Mouse (Mus musculus) midbrain, embryonic 11.5 days (tissue): ENCODE measurements around the gene Srsf3. TPM values are rescaled to one million over a fixed set of nuclear protein-coding genes. Genes with fewer than 3 reads are reported as not detected.

Source experiments
- ATAC-seq: fragments of 200-750 bp; cut with Nextera tagmentation; 2 replicates; pipeline ENCODE4 v1.8.0; 2017; ENCODE audit warnings: moderate TSS enrichment, moderate library complexity; ENCODE audit not compliant: low FRiP score
- DNase-seq: peaks from one replicate; pipeline ENCODE4 v3.0.0; 2015; ENCODE audit warnings: low spot score; ENCODE audit errors: missing footprints
- H3K27ac ChIP-seq: fragments of 300-500 bp; sonication (generic); 2 replicates; pipeline ENCODE4 v1.5.1; 2014; ENCODE audit warnings: low read depth, low read length
- H3K27me3 ChIP-seq: fragments of 300-500 bp; sonication (generic); 2 replicates; pipeline ENCODE4 v1.6.1; 2014; ENCODE audit warnings: mild to moderate bottlenecking, low read length, moderate library complexity, mixed read lengths; ENCODE audit not compliant: control insufficient read depth, insufficient read depth
- H3K36me3 ChIP-seq: fragments of 300-500 bp; sonication (generic); 2 replicates; pipeline ENCODE4 v1.6.1; 2014; ENCODE audit warnings: mild to moderate bottlenecking, low read length, moderate library complexity, mixed read lengths; ENCODE audit not compliant: control insufficient read depth, insufficient read depth
- H3K4me1 ChIP-seq: fragments of 300-500 bp; sonication (generic); 2 replicates; pipeline ENCODE4 v1.6.1; 2014; ENCODE audit warnings: low read length; ENCODE audit not compliant: control insufficient read depth, insufficient read depth
- H3K4me2 ChIP-seq: fragments of 300-500 bp; sonication (generic); 2 replicates; pipeline ENCODE4 v1.6.1; 2014; ENCODE audit warnings: mild to moderate bottlenecking, moderate library complexity
- H3K4me3 ChIP-seq: fragments of 300-500 bp; sonication (generic); 2 replicates; pipeline ENCODE4 v1.5.1; 2014; ENCODE audit warnings: low read depth, low read length
- H3K9ac ChIP-seq: fragments of 300-500 bp; sonication (generic); 2 replicates; pipeline ENCODE4 v1.6.1; 2014; ENCODE audit warnings: low read length
- H3K9me3 ChIP-seq: fragments of 300-500 bp; sonication (generic); 2 replicates; pipeline ENCODE4 v1.6.1; 2016; ENCODE audit warnings: low read length; ENCODE audit not compliant: control insufficient read depth
- whole genome bisulfite sequencing: fragments of 180-500 bp; shearing (Covaris S2); extraction: QIAGEN DNeasy Blood & Tissue Kit; methylation state at CpG from one replicate; pipeline ENCODE4 v1.1.7; 2014; 5-methylcytosine and 5-hydroxymethylcytosine counted together
- polyA plus RNA-seq: library from polyadenylated mRNA; unstranded; fragments of >200 nt; fragmentation: Nextera tagmentation; extraction: Ambion mirVana; gene quantifications from 2 replicates; pipeline ENCODE4 v1.2.1, GENCODE M21; 2014

Srsf3 gene
- polyA plus RNA-seq, 1 experiment from 2014 or later: 899 TPM

DNA sequence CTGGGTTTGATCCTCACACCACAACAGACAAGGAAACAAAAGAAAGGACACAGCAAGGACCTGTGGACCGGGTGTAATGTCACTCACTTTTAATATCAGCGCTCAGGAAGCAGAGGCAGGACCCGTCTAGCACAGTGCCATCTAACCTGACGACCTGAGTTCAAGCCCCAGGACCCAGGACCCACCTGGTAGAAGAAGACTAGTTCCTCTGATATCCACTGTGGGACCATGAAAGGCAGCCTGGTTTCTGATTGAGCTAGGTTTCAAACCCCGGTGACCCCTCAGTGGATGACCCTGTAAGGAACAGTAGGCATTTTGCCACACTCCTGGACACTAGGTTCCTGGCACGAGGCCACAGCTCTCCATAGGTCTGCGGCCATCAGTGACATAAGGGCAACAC is 52.2 kb downstream of the Srsf3 start:
- H3K9me3 ChIP-seq: no peaks in the 10 kb centered on the region
- ATAC-seq (no peak), DNase-seq (peak; percentile 79)
- peaks cover 10% of the 10 kb centered on the region; the same call in 1 of the 2 replicates for H3K4me1 ChIP-seq
- H3K36me3 ChIP-seq: no peaks in the 10 kb centered on the region
- H3K27me3 ChIP-seq: peaks cover 16% of the 10 kb centered on the region
- H3K4me2 ChIP-seq: no peak overlapping the region
- WGBS: 93% methylated on average over 7 of the region's 7 CpGs
- H3K27ac ChIP-seq: no peak overlapping the region
- H3K4me3 ChIP-seq: no peak overlapping the region
- no peak overlapping the region for H3K9ac ChIP-seq

DNA sequence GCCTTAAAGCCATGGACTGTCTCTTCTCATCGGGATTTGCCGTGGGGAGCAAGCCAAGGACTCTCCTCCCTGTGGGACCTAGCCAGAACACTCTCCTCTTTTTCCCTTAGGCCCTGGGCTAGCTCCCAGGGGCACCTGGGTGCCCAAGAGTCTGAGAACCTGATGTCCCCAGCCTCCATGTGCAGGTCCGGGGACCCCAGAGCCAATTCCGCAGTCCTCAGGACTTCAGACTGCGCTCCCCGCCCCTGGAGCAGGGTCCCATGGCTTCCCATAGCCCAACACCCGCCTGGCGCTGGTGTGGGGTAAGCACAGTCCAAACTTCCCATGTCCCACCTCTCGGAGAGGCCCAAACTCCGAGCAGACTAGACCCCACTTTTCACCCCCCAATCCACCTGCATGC is 52.8 kb downstream of the Srsf3 start:
- H3K4me1 ChIP-seq: peaks cover 10% of the 10 kb centered on the region; the same call in 1 of the 2 replicates
- 78% methylated on average over 10 of the region's 10 CpGs for WGBS

DNA sequence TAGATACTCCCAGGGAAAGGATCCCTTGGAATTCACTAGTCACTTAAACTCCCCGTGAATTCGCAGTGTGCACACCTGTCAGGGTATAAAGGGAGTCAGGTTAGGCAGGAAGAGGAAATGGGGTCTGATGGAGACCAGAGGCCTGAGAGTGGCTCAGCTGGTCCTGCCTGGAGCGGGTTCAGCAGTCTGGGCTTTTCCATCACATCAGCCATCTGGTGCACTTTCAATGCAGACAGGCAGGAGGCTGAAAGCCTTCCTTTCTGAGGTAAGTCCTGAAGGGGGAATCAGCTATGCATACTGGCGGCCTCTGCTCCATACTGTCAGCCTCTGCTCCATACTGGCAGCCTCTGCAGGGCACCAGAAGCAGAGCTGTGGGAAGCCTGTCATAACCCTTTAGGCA is 54.5 kb downstream of the Srsf3 start:
- no peak for DNase-seq
- Histone ChIP-seq H3K4me1 (no peaks in the 10 kb centered on the region), H3K27ac (no peak overlapping the region), H3K4me3 (no peak overlapping the region), H3K9me3 (no peaks in the 10 kb centered on the region), H3K27me3 (peaks cover 4% of the 10 kb centered on the region; the same call in 1 of the 2 replicates), H3K36me3 (no peaks in the 10 kb centered on the region), H3K9ac (no peak overlapping the region), H3K4me2 (no peak overlapping the region)
- 86% methylated on average over 4 of the region's 4 CpGs for WGBS
- ATAC-seq: no peak

More for the DNA sequence above, 52.8 kb downstream of the Srsf3 start:
- H3K27me3 ChIP-seq: peaks cover 15% of the 10 kb centered on the region; the same call in 1 of the 2 replicates
- no peak for DNase-seq
- H3K9me3 ChIP-seq: no peaks in the 10 kb centered on the region
- H3K4me3 ChIP-seq: no peak overlapping the region
- no peak overlapping the region for H3K9ac ChIP-seq
- H3K27ac ChIP-seq: no peak overlapping the region
- no peak overlapping the region for H3K4me2 ChIP-seq
- no peak for ATAC-seq
- no peaks in the 10 kb centered on the region for H3K36me3 ChIP-seq

DNA sequence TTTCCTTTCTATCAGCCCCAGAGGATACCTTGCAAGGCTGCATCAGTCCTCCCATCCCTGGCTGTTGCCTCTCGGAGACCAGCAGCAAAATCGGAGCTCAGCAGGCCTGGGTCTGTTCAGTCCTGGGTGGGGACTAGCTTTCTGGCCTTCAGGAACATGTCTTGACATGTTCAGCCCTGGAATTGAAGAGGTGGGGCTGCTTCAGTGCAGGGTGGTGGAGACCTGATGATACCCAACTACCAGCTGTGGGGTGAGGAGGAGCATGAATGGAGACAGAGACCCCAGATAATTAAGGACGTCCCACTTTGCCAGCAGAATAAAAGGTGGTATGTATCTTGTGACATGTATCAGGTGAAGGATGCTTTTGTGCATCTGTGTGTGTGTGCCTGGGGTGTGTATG is 58.3 kb downstream of the Srsf3 start, which contains the start of gene Cdkn1a:
Gene Cdkn1a (plus strand): TSS at position 201 of the 400 bp plus-strand sequence.
- no peak within 1 kb of the TSS for H3K4me2 ChIP-seq
- no peaks in the 10 kb centered on the region for H3K9me3 ChIP-seq
- H3K27ac ChIP-seq: no peak within 1 kb of the TSS
- no peaks in the 10 kb centered on the region for H3K36me3 ChIP-seq
- no peak for ATAC-seq
- H3K4me3 ChIP-seq: no peak within 1 kb of the TSS
- peak; percentile 69 for DNase-seq
- peaks cover 15% of the 10 kb centered on the region for H3K4me1 ChIP-seq
- H3K27me3 ChIP-seq: peaks cover 25% of the 10 kb centered on the region
- 83% methylated on average over 3 of the region's 3 CpGs for WGBS
- H3K9ac ChIP-seq: no peak within 1 kb of the TSS

DNA sequence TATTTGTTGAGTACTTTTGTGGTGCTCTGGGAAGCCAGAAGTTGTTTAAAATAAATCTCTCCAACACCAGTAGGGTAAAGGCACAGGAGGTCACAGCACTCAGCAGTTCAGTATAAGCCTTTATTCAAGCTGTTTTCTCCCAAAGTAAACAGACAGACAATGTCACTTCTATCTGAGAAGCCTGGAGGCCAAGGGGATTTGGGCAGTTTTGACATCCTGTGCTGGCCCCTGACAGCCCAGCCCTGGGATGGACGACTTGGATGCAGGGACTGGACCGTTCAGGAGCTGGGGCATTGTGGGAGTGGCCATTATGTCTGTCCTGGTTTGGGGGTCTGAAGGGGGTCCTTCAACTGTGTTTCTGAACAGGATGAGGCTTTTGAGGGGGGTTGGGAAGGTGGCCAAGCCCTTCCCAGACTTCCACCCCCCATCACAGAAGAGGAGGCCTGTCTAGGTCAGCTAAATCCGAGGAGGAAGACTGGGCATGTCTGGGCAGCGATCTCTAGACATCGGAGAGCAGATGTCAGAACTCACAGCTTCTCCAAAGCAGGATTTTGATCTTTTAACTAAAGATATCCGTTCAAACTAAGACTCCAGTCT is 59.0 kb downstream of the Srsf3 start:
- Histone ChIP-seq H3K9me3 (no peaks in the 10 kb centered on the region), H3K27me3 (peaks cover 25% of the 10 kb centered on the region), H3K4me1 (peaks cover 15% of the 10 kb centered on the region), H3K4me3 (no peak overlapping the region), H3K36me3 (no peaks in the 10 kb centered on the region), H3K9ac (no peak overlapping the region), H3K4me2 (no peak overlapping the region), H3K27ac (no peak overlapping the region)
- 46% methylated on average over 6 of the region's 6 CpGs for WGBS
- DNase-seq (peak; percentile 80), ATAC-seq (no peak)

DNA sequence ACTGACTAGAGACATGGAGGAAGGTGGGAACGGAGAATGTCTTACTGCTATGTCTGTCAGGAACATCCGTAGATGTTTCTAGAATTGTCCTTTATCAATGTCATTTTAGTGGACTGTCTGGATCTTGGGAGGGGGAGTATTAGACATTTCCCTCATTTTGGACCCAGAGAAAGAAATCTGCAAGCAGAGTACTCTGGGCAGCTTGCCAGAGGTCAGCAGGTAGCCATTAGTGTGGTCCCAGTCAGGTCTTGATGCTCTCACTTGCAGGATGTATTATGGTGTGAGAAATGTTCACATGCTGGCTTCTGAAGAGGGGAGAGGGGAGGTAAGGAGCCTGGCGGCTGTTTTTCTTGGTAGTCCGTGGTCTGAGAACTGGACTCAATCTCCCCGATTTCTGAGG is 60.1 kb downstream of the Srsf3 start:
- Histone ChIP-seq H3K4me1 (peaks cover 15% of the 10 kb centered on the region), H3K27me3 (peaks cover 25% of the 10 kb centered on the region), H3K36me3 (no peaks in the 10 kb centered on the region), H3K4me3 (no peak overlapping the region), H3K9ac (no peak overlapping the region), H3K4me2 (no peak overlapping the region), H3K27ac (no peak overlapping the region), H3K9me3 (no peaks in the 10 kb centered on the region)
- peak; percentile 81 for DNase-seq
- 69% methylated on average over 5 of the region's 5 CpGs for WGBS
- no peak for ATAC-seq

Other genes starting within 250 kb of the Srsf3 start
- 6.5 and 9.7 TPM in 2 replicates for gene Brpf3, start 231.5 kb upstream of the Srsf3 start, polyA plus RNA-seq
- not detected in 2 replicates for gene Pnpla1, start 174.2 kb upstream of the Srsf3 start, polyA plus RNA-seq
- gene 4930539E08Rik, start 117.3 kb upstream of the Srsf3 start, polyA plus RNA-seq: 0.10 TPM in 1 of 2 replicates, not detected in the other
- gene Pxt1, start 88.8 kb upstream of the Srsf3 start, polyA plus RNA-seq: not detected in 2 replicates
- 92.4 and 97.4 TPM in 2 replicates for gene Kctd20, start 80.7 kb upstream of the Srsf3 start, polyA plus RNA-seq
- gene Stk38, start 24.6 kb upstream of the Srsf3 start, polyA plus RNA-seq: 130 and 139 TPM in 2 replicates
- gene Cdkn1a, start 58.3 kb downstream of the Srsf3 start, polyA plus RNA-seq: 16.1 and 17.4 TPM in 2 replicates
- 0.22 and 0.44 TPM in 2 replicates for gene Rab44, start 81.5 kb downstream of the Srsf3 start, polyA plus RNA-seq
- gene Cpne5, start 205.5 kb downstream of the Srsf3 start, polyA plus RNA-seq: 7.4 TPM in 2 replicates
- gene Ppil1, start 231.6 kb downstream of the Srsf3 start, polyA plus RNA-seq: 163 and 170 TPM in 2 replicates
- 68.4 and 74.6 TPM in 2 replicates for gene BC004004, start 236.2 kb downstream of the Srsf3 start, polyA plus RNA-seq